Mouse (Mus musculus) ES-Bruce4 (cell line): ENCODE measurements around the gene Reck.

Source experiments
- CTCF ChIP-seq: IDR thresholded peaks from one replicate; pipeline ENCODE4 v1.8.1; 2011; ENCODE audit warnings: low read depth, low read length
- POLR2A ChIP-seq: IDR thresholded peaks from one replicate; pipeline ENCODE4 v1.8.1; 2011; ENCODE audit warnings: low read length; ENCODE audit not compliant: insufficient read depth

- TF ChIP-seq POLR2A (no peak), CTCF (no peak)
These were observed 21.9 kb downstream of the Reck start for GRCm38 (mm10) chr4:43897209-43897608.
